Mouse (Mus musculus): ENCODE results near the gene Srgap2. TPM values are rescaled to one million over a fixed set of nuclear protein-coding genes. Genes with fewer than 3 reads are reported as not detected.
A peak's percentile ranks its signal among the peaks of the same experiment; 100 is the strongest.

The Srgap2 gene
- polyA plus RNA-seq, 3 experiments from 2014 or later: 27.3 to 33.0 (median 30.0) TPM

DNA sequence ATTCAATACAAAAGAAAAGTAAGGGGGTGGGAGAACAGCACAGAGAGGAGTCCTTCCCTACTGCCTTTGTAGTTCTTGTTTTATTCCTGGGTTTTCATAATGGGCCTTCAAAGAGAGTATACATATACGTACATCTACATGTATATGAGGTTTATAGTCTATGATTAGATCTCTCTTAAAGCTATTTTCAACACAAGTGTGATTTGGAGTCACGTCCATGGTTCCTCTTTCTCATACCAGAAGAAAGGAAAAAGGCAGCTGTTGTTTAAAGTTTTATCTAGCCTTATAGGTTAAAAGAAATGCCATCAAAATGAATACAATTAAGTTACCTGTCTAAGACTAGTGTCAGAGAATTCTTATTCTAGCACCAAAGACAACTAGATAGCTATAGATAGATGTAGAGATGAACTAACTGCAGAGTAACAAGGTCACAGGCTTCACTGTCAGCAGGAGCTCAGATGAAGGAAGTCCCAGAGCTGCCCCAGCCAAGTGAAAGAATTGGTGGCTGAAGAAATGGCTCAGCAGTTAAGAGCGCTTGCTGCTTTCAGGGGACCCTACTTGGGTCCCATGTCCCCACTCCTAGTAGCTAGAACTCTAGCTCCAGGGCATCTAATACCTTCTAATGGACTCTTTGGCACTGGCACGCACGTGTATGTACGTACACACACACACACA lies 63.1 kb downstream of the Srgap2 start:
- no peak for ATAC-seq

DNA sequence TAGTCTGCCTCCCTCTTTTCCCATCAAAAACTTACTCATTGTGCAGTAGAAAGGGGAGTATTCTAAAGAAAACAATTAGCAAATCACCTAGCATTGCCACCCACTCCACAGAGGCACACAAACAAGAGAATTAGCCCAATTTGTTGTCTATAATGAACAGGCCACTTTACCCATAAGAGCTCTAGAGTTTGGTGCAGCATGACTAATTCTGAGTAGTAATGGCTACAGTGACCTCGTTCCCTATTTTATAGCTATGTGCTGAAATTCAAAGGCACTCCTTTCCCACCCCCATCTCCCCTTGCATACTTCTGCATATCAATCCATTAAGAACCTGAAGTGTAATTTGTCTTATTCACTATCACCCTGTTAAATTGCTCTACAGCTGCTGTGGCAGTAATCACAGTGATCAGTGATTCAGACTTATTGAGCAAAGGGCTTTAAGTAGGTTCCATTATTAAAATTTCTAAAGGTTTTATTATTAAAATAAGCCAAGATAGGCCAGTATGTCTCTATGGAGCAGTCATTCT lies 64.5 kb downstream of the Srgap2 start:
- ATAC-seq: no peak

GRCm38 (mm10) chr1:131460914-131461530 lies 66.1 kb downstream of the Srgap2 start:
- peak; percentile 48 for ATAC-seq

DNA sequence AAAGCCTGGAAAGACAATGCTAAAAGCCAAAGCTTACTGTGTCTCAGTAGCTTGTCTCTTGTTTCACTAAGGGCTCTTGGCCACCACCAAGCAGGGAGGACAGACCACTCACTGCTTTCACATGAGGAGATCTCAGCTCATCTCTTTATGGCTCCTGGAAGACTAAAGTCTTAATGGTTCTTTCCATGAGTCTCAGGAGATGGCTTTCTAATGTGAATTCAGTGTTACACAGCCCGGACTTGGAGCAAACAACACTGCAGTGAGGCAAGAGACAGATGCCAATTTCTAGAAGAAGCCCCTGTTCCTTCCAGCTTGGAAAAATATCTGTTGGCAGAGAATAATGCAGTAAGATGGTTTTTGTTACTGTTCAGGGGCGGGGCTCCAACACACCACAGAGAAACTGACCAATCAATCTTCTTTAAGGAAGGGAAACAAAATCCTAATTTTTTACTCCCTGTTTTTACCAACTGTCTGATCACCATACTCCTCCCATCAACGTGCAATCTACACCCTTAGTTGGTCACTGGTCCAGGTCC lies 71.7 kb downstream of the Srgap2 start:
- no peak for ATAC-seq

GRCm38 (mm10) chr1:131454386-131454785 lies 72.8 kb downstream of the Srgap2 start:
- no peak for ATAC-seq

GRCm38 (mm10) chr1:131453335-131453734 lies 73.8 kb downstream of the Srgap2 start:
- ATAC-seq: no peak

DNA sequence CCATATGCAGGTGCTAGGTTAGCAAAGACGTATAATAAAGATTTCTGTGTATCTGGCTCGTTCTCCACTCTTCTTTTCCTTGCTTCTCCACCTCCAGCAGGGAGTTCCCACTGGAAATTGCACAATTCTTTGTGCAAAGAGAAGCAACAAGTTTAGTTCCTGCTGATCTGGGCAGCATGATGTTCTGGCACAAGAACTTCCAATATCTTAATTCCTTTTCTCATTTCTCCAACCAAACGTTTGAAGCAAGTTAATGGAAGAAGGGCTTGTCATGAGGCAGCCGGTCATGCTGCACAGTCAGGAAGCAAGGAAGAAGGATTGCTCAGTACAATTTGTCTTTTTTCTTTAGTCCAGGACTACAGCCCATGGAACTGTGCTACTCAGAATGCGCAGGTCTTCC lies 78.8 kb downstream of the Srgap2 start:
- no peak for ATAC-seq

- no peak for ATAC-seq
These were observed 79.8 kb downstream of the Srgap2 start for GRCm38 (mm10) chr1:131447333-131447732.

GRCm38 (mm10) chr1:131446577-131446976 lies 80.6 kb downstream of the Srgap2 start:
- no peak for ATAC-seq

- ATAC-seq: no peak
These were observed 88.6 kb downstream of the Srgap2 start for GRCm38 (mm10) chr1:131438556-131438955.

GRCm38 (mm10) chr1:131437975-131438374 lies 89.2 kb downstream of the Srgap2 start:
- ATAC-seq: no peak

- no peak for ATAC-seq
These were observed 90.5 kb downstream of the Srgap2 start for GRCm38 (mm10) chr1:131436609-131437008.

DNA sequence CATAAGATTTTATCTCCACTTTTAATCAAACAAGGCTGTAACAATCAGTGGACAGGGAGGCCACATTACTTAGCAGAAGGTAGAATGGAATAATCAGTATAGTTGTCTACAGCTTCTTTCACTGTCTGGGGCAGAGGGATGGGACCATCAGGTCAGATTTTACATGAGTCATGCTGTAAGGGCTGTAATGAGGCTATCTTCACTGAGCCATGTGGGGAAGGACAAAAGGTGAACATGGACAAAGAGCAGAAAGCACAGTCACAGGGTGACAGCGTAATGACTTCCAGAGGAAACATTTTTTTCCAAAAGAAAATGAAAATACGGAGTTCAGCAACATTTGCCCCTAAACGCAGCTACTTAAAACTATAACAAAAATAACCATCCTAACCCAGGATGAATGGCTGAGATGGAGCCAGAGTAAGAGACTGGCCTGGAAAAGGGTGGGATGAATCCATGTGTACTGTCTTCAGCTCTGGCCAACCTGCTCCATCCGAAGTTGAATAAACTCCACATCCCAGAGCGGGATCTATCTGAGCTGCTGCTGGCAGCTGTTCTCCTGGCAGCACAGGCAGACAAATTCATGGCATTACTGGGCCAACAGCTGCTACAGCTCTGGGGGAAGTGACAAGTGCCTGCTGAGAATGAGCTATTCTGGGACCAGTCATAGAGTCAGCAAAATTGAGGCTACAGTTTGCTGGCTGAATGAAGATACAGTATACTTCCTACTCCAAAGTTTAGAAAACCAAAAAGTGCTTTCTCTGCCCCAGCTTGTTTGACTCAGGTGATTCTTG lies 95.5 kb downstream of the Srgap2 start:
- no peak for ATAC-seq

- no peak for ATAC-seq
These were observed 99.9 kb downstream of the Srgap2 start for GRCm38 (mm10) chr1:131427140-131427821.

- ATAC-seq: no peak
These were observed 104.1 kb downstream of the Srgap2 start for GRCm38 (mm10) chr1:131423061-131423460.

DNA sequence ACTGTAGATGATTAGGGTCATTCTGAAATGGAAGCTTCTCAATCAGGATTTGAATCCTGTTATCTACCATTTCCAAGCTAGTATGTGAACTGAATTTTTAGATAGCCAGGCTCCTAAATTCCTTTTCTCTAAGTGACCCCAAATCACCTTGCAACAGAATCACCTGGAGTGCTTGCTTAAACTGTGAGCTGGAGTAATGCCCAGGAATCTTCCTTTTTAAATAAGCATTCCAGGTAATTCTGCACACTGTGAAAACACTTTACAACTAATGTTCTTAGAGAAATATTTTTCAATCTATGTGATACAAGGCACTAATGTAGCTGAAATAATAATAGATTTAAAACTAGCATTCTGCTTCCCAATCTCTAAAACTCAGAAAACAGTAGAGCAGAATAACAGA lies 106.0 kb downstream of the Srgap2 start:
- no peak for ATAC-seq

GRCm38 (mm10) chr1:131420660-131421059 lies 106.5 kb downstream of the Srgap2 start:
- ATAC-seq: no peak

GRCm38 (mm10) chr1:131419307-131419706 lies 107.8 kb downstream of the Srgap2 start:
- ATAC-seq: no peak

DNA sequence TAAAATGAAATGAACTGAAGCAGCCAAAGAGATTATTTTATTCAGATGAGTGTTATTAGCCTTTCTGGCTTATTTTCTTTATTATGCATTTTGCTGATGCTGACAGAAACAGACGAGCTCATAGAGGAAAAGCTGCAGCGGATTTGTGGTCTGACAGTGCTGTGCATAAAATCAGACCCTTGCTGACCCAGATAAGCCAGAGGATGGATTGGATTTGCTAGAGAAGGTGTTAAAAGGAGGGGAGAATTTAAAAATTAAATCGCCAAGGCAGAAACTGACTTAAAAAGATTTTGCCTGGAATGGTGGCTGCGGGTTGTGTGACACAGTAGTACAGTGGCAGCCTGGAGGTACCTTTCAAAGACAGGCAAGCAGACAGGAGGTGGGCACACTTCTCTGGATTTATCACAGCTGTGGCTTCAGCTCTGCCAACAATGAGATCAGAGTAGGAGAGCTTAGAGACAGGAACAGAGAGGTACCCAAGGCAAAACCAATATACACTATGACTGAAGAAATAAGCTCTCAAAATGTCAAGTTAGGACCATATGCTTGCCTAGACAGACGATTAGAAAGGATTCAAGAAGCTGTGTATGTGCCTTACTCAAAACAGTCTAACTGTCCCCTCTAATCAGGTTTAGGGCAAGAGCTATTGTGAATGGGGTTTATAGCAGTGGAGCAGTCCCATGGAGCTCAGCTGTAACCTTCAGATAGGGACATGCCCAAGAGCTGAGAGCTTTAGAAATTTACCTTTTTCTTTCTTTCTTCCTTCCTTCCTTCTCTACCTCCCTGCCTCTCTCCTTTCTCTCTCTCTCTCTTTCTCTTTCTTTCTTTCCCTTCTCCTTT lies 109.1 kb downstream of the Srgap2 start:
- ATAC-seq: no peak

DNA sequence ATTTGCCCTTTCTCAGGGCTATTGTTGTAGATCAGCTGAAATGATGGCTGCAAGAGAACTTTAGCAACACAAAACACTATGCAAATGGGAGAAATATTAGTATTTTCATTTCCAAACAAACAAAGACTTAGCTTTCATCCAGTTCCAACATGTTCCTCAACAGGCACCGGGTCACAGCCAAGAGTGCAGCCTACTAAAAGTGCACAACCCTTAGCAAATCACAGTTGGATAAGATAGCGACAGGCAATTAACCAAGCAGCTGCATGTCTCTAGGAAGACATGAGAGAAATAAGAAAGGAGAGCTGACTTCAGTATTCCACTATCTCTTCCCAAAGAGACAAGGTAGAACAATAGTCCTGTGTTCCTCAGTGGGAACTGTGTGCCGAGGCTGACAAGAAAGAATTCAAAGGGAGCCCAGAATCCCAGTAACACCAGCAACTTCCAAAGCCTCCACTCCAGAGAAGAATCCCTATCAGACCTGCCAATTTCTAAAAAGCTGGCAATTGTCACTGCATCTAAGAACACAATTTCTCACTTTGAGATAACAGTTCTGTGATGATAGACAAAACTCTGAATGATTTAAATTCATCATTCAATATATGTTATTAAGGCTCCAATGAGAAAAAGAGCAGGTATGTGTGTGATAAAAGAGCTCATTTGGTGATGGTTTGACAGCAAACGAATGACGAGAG lies 109.9 kb downstream of the Srgap2 start:
- no peak for ATAC-seq

DNA sequence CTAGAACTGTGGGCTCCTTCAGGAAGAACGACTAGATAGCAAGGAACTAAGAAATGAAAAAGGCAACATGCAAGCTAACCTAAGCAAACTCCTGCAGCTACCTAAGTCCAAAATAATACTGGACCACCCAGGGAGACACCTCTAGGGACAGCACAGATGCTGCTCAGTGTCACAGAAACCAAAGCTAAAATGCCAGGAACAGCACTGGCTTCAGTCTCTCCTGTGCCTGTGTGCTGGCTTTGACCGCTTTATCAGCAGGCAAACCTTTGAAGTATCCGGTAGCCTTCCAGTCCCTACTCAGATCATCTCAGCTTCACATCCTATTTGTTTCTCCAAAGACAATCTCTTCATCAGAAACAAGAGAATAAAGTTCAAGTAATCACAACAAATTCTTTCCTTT lies 123.6 kb downstream of the Srgap2 start:
- ATAC-seq: no peak

All from inflammation-experienced regulatory T-cells, adult 6 months (primary cell).